Mouse (Mus musculus) kidney, adult 11 months (tissue): ENCODE measurements at regions not wholly inside any gene's neighbourhood (a gene's known extent, or its start where the extent isn't known, plus 50 kb on each side); places are given as distances from the start of the nearest gene placed in this dataset.

Experiments
- DNase-seq: peaks from one replicate; pipeline ENCODE4 v3.0.0; 2022

- no peak for DNase-seq
Observed at GRCm38 (mm10) chr16:13487659-13488058, 180.3 kb downstream of the Parn start.

- DNase-seq, result no peak
Observed at GRCm38 (mm10) chr16:13486571-13486970, 181.4 kb downstream of the Parn start.

GRCm38 (mm10) chr16:13480221-13480620 is 187.7 kb downstream of the Parn start:
- DNase-seq, result no peak

GRCm38 (mm10) chr16:13476653-13477052 is 191.3 kb downstream of the Parn start:
- DNase-seq, result no peak

- DNase-seq, result no peak
Observed at GRCm38 (mm10) chr16:13474956-13475355, 193.0 kb downstream of the Parn start.

- no peak for DNase-seq
Observed at GRCm38 (mm10) chr16:13474274-13474673, 193.7 kb downstream of the Parn start.

- peak; percentile 24 for DNase-seq
Observed at GRCm38 (mm10) chr16:13467139-13467538, 200.8 kb downstream of the Parn start.
